Mouse (Mus musculus) adrenal gland, postnatal 36 days (tissue): ENCODE results near the gene Prepl. TPM values are rescaled to one million over a fixed set of nuclear protein-coding genes. Genes with fewer than 3 reads are reported as not detected.

ENCODE experiments used
- DNase-seq, 2 experiments: peaks; one replicate each; pipeline ENCODE4 v3.0.0; 2021; ENCODE audit warnings: mixed read lengths in 1 of 2
- long read RNA-seq, 2 experiments: library from polyadenylated mRNA; stranded (forward); transcript quantifications; one replicate each; pipeline ENCODE4 v2.0.0; 2021; ENCODE audit warnings: borderline sequencing depth in 2 of 2
- total RNA-seq, 2 experiments: library from RNA; stranded (reverse); gene quantifications; 2 replicates each; pipeline ENCODE4 v1.2.3; 2021

Gene Prepl
- total RNA-seq: 10 to 100 TPM; 35.6 to 37.2 TPM
- long read RNA-seq, experiment 1, transcript Prepl-201 (14 exons, 3,255 nt): major isoform, 8 of 18 reads
- long read RNA-seq, experiment 1, partial matches to known transcripts: 3 of 18 reads
- long read RNA-seq, experiment 1, other reads (novel, unspliced or antisense): 2 of 18 reads
- long read RNA-seq, experiment 2, partial matches to known transcripts: 2 of 8 reads
- long read RNA-seq, experiment 2, other reads (novel, unspliced or antisense): 4 of 8 reads

GRCm38 (mm10) chr17:85090120-85091099 is at the start of gene Prepl, which contains the start of gene Camkmt:
TSS of gene Prepl (minus strand) at chr17:85090241.
TSS of gene Camkmt (plus strand) at chr17:85090552.
- peak; percentile 96 to 97 for DNase-seq

- no peak for DNase-seq
Measured at GRCm38 (mm10) chr17:85138393-85138792, 48.4 kb upstream of the Prepl start.

- peak; percentile 65 to 74 for DNase-seq
Measured at GRCm38 (mm10) chr17:85116643-85117042, 26.6 kb upstream of the Prepl start.

GRCm38 (mm10) chr17:85113441-85113840 is 23.4 kb upstream of the Prepl start:
- no peak for DNase-seq

GRCm38 (mm10) chr17:85110640-85111039 is 20.6 kb upstream of the Prepl start:
- DNase-seq: no peak

GRCm38 (mm10) chr17:85103310-85103709 is 13.3 kb upstream of the Prepl start:
- DNase-seq: peak; percentile 14 to 55

- DNase-seq: no peak
Measured at GRCm38 (mm10) chr17:85101751-85102150, 11.7 kb upstream of the Prepl start.

GRCm38 (mm10) chr17:85100232-85100631 is 10.2 kb upstream of the Prepl start:
- DNase-seq: no peak

- no peak for DNase-seq
Measured at GRCm38 (mm10) chr17:85098677-85099323, 8.8 kb upstream of the Prepl start.

GRCm38 (mm10) chr17:85096396-85096795 is 6.4 kb upstream of the Prepl start:
- no peak for DNase-seq

GRCm38 (mm10) chr17:85091762-85092161 is 1.7 kb upstream of the Prepl start:
- no peak for DNase-seq

- DNase-seq: peak in 1 of 2 experiments; percentile 8
Measured at GRCm38 (mm10) chr17:85089621-85090020, 420 bp downstream of the Prepl start.

GRCm38 (mm10) chr17:85089011-85089410 is 1.0 kb downstream of the Prepl start:
- DNase-seq: no peak

- no peak for DNase-seq
Measured at GRCm38 (mm10) chr17:85088401-85088800, 1.6 kb downstream of the Prepl start.

GRCm38 (mm10) chr17:85087591-85087990 is 2.5 kb downstream of the Prepl start:
- DNase-seq: no peak

GRCm38 (mm10) chr17:85086501-85086900 is 3.5 kb downstream of the Prepl start:
- DNase-seq: no peak

- no peak for DNase-seq
Measured at GRCm38 (mm10) chr17:85085335-85085734, 4.7 kb downstream of the Prepl start.

GRCm38 (mm10) chr17:85080781-85081180 is 9.3 kb downstream of the Prepl start:
- no peak for DNase-seq

GRCm38 (mm10) chr17:85079276-85079675 is 10.8 kb downstream of the Prepl start:
- DNase-seq: no peak

GRCm38 (mm10) chr17:85074083-85074482 is 16.0 kb downstream of the Prepl start:
- no peak for DNase-seq

GRCm38 (mm10) chr17:85073214-85073613 is 16.8 kb downstream of the Prepl start:
- no peak for DNase-seq

- no peak for DNase-seq
Measured at GRCm38 (mm10) chr17:85072383-85072782, 17.7 kb downstream of the Prepl start.
